Mouse (Mus musculus) CH12.LX (cell line): ENCODE measurements around the gene Frmd4a. TPM values are rescaled to one million over a fixed set of nuclear protein-coding genes. Genes with fewer than 3 reads are reported as not detected.

Experiments used
- DNase-seq: peaks from one replicate; pipeline ENCODE4 v3.0.0-alpha.2; 2013; ENCODE audit errors: extremely low read depth
- H3K27ac ChIP-seq: 2 replicates; pipeline ENCODE4 v1.5.1; 2012; ENCODE audit warnings: low read depth, mild to moderate bottlenecking, control low read depth, moderate library complexity; ENCODE audit not compliant: insufficient read depth
- H3K27me3 ChIP-seq: replicated peaks from 2 replicates; pipeline ENCODE3; 2012; ENCODE audit warnings: inconsistent platforms
- H3K36me3 ChIP-seq, 2 experiments: replicated peaks in 1 of 2; 2 replicates each; pipeline versions ENCODE3 to v1.6.1; 2012; ENCODE audit warnings: inconsistent platforms in 1 of 2, low read length in 1 of 2, mild to moderate bottlenecking in 1 of 2, mixed read lengths in 1 of 2, moderate library complexity in 1 of 2; ENCODE audit not compliant: control insufficient read depth in 1 of 2, insufficient read depth in 1 of 2
- H3K4me1 ChIP-seq, 2 experiments: 2 replicates each; pipeline ENCODE4 v1.6.1; 2012; ENCODE audit warnings: inconsistent platforms in 1 of 2, moderate library complexity in 1 of 2; ENCODE audit not compliant: insufficient read depth in 2 of 2, control insufficient read depth in 1 of 2
- H3K4me2 ChIP-seq: 2 replicates; pipeline ENCODE4 v1.6.1; 2012; ENCODE audit warnings: low read depth, mild to moderate bottlenecking, control low read depth; ENCODE audit not compliant: poor library complexity, insufficient read depth, severe bottlenecking
- H3K4me3 ChIP-seq, 3 experiments: fragments of 150-350 bp in 1 of 3; sonication (generic) in 1 of 3; replicated peaks in 1 of 3; 2 replicates each; pipeline versions ENCODE3 to v1.5.1; 2011 to 2012; ENCODE audit warnings: low read depth in 2 of 3, low read length in 2 of 3, mild to moderate bottlenecking in 2 of 3, moderate library complexity in 2 of 3, control low read depth in 1 of 3, improper control_type of control experiment in 1 of 3, inconsistent platforms in 1 of 3, mixed read lengths in 1 of 3; ENCODE audit not compliant: poor library complexity in 1 of 3
- H3K79me2 ChIP-seq: replicated peaks from 2 replicates; pipeline ENCODE4 v1.6.1; 2012; ENCODE audit warnings: mild to moderate bottlenecking, moderate library complexity; ENCODE audit not compliant: control insufficient read depth, poor library complexity, insufficient read depth, severe bottlenecking; ENCODE audit errors: extremely low read depth
- H3K9ac ChIP-seq: 2 replicates; pipeline ENCODE4 v1.6.1; 2012; ENCODE audit warnings: low read depth, mild to moderate bottlenecking, control low read depth, moderate library complexity; ENCODE audit not compliant: insufficient read depth
- H3K9me3 ChIP-seq: replicated peaks from 2 replicates; pipeline ENCODE3; 2012; ENCODE audit warnings: low read length, inconsistent platforms, mixed read lengths
- BHLHE40 ChIP-seq: IDR thresholded peaks from 2 replicates; pipeline ENCODE4 v1.6.1; 2011; ENCODE audit warnings: mild to moderate bottlenecking, low read depth, low read length, improper control_type of control experiment
- CHD2 ChIP-seq: IDR thresholded peaks from 2 replicates; pipeline ENCODE4 v1.6.1; 2011; ENCODE audit warnings: low read length, improper control_type of control experiment
- CTCF ChIP-seq, 2 experiments: IDR thresholded peaks in 1 of 2; conservative IDR thresholded peaks in 1 of 2; 2 replicates each; pipeline ENCODE4 v1.5.1; 2011 to 2012; ENCODE audit warnings: low read depth in 2 of 2, low read length in 2 of 2, improper control_type of control experiment in 1 of 2, inconsistent platforms in 1 of 2, mild to moderate bottlenecking in 1 of 2, moderate library complexity in 1 of 2
- ELF1 ChIP-seq: IDR thresholded peaks from 2 replicates; pipeline ENCODE4 v1.6.1; 2014; ENCODE audit warnings: low read depth, mild to moderate bottlenecking, inconsistent platforms, low read length, improper control_type of control experiment
- ETS1 ChIP-seq: conservative IDR thresholded peaks from 2 replicates; pipeline ENCODE4 v1.6.1; 2012; ENCODE audit warnings: low read depth, mild to moderate bottlenecking, inconsistent platforms, low read length, improper control_type of control experiment, moderate library complexity
- IRF4 ChIP-seq: IDR thresholded peaks from 2 replicates; pipeline ENCODE4 v1.6.1; 2014; ENCODE audit warnings: low read depth, mild to moderate bottlenecking, inconsistent platforms, low read length, improper control_type of control experiment
- JUN ChIP-seq: IDR thresholded peaks from 2 replicates; pipeline ENCODE4 v1.6.1; 2011; ENCODE audit warnings: low read depth, mild to moderate bottlenecking, low read length, improper control_type of control experiment, moderate library complexity; ENCODE audit not compliant: insufficient read depth
- MAX ChIP-seq: IDR thresholded peaks from 2 replicates; pipeline ENCODE4 v1.6.1; 2011; ENCODE audit warnings: low read length, improper control_type of control experiment
- MAZ ChIP-seq: IDR thresholded peaks from 2 replicates; pipeline ENCODE4 v1.6.1; 2012; ENCODE audit warnings: low read depth, mild to moderate bottlenecking, inconsistent platforms, low read length, improper control_type of control experiment, moderate library complexity
- NELFE ChIP-seq: IDR thresholded peaks from 2 replicates; pipeline ENCODE4 v1.6.1; 2011; ENCODE audit warnings: low read depth, low read length, improper control_type of control experiment
- NRF1 ChIP-seq: IDR thresholded peaks from 2 replicates; pipeline ENCODE4 v1.6.1; 2014; ENCODE audit warnings: low read depth, mild to moderate bottlenecking, inconsistent platforms, low read length, improper control_type of control experiment, moderate library complexity
- PAX5 ChIP-seq: IDR thresholded peaks from 2 replicates; pipeline ENCODE4 v1.6.1; 2012; ENCODE audit warnings: low read length, inconsistent platforms, mixed read lengths
- POLR2A ChIP-seq: IDR thresholded peaks from 2 replicates; pipeline ENCODE4 v1.6.1; 2011; ENCODE audit warnings: low read depth, mild to moderate bottlenecking, improper control_type of control experiment, low read length
- RAD21 ChIP-seq: IDR thresholded peaks from 2 replicates; pipeline ENCODE4 v1.6.1; 2011; ENCODE audit warnings: low read depth, mild to moderate bottlenecking, low read length, improper control_type of control experiment, moderate library complexity
- SIN3A ChIP-seq: IDR thresholded peaks from 2 replicates; pipeline ENCODE4 v1.6.1; 2012; ENCODE audit warnings: low read length, improper control_type of control experiment, inconsistent platforms
- TCF12 ChIP-seq: IDR thresholded peaks from 2 replicates; pipeline ENCODE4 v1.6.1; 2014; ENCODE audit warnings: low read depth, mild to moderate bottlenecking, inconsistent platforms, low read length, improper control_type of control experiment
- UBTF ChIP-seq: IDR thresholded peaks from 2 replicates; pipeline ENCODE4 v1.6.1; 2012; ENCODE audit warnings: low read depth, mild to moderate bottlenecking, inconsistent platforms, low read length, improper control_type of control experiment, moderate library complexity
- dilution Hi-C: fragments of 300-500 bp; cut with MboI; formaldehyde crosslinking; loops from 2 replicates; pipeline ENCODE4 v1.14.3; 2020; ENCODE audit warnings: low sequenced_read_pairs; ENCODE audit not compliant: extremely low pct_unique_long_range_greater_than_20kb, extremely low pct_ligation_motif_present
- in situ Hi-C: fragments of 300-500 bp; cut with MboI; formaldehyde crosslinking; loops from 3 replicates; pipeline ENCODE4 v1.14.3; 2019; ENCODE audit warnings: low sequenced_read_pairs, low pct_ligation_motif_present, low pct_unique_long_range_greater_than_20kb, mixed read lengths
- polyA plus RNA-seq: library from polyadenylated mRNA; unstranded; fragments of >175 nt; gene quantifications from 2 replicates; pipeline ENCODE4 v1.2.1, GENCODE M21; 2012; ENCODE audit warnings: low read depth; ENCODE audit not compliant: insufficient read length
- total RNA-seq, 2 experiments: library from RNA; depleted of rRNA; stranded (reverse); fragments of 300-350 nt in 1 of 2; fragments of >200 nt in 1 of 2; gene quantifications; 2 replicates each; pipeline ENCODE4 v1.2.3; 2012 to 2014

Gene Frmd4a
- total and polyA plus RNA-seq, 3 experiments, result 0.13 to 2.0 (median 0.32) TPM

GRCm38 (mm10) chr2:4339128-4339527 is 321.6 kb downstream of the Frmd4a start:
- no peak for DNase-seq
- dilution Hi-C loops (no loop called here), in situ Hi-C loops (loop anchor here (10.0 kb wide), 1 partner anchor 136 kb away; no protein-coding TSS in a partner anchor)
- Histone ChIP-seq H3K27ac (no peak overlapping the region), H3K4me3 (no peak overlapping the region), H3K79me2 (no peaks in the 10 kb centered on the region), H3K36me3 (no peaks in the 10 kb centered on the region), H3K9ac (no peak overlapping the region), H3K4me2 (no peak overlapping the region), H3K9me3 (no peaks in the 10 kb centered on the region), H3K27me3 (no peaks in the 10 kb centered on the region), H3K4me1 (no peaks in the 10 kb centered on the region)
- TF ChIP-seq CHD2, result no peak
- no peak for TF ChIP-seq MAX
- no peak for TF ChIP-seq NRF1
- no peak for TF ChIP-seq ELF1
- no peak for TF ChIP-seq MAZ

GRCm38 (mm10) chr2:4339530-4340218 is 322.2 kb downstream of the Frmd4a start:
- in situ Hi-C loops (loop anchor here (10.0 kb wide), 1 partner anchor 135 kb away; no protein-coding TSS in a partner anchor), dilution Hi-C loops (no loop called here)
- Histone ChIP-seq H3K9ac (no peak overlapping the region), H3K4me3 (no peak overlapping the region), H3K27me3 (no peaks in the 10 kb centered on the region), H3K9me3 (no peaks in the 10 kb centered on the region), H3K27ac (no peak overlapping the region), H3K4me2 (no peak overlapping the region), H3K36me3 (no peaks in the 10 kb centered on the region), H3K4me1 (no peaks in the 10 kb centered on the region), H3K79me2 (no peaks in the 10 kb centered on the region)
- no peak for DNase-seq
- TF ChIP-seq JUN (no peak), NELFE (no peak), BHLHE40 (no peak), PAX5 (no peak), ETS1 (no peak), POLR2A (no peak), CHD2 (no peak), CTCF (conservative IDR thresholded peaks at IDR 0.05 in 1 of 2, IDR thresholded peaks at IDR 0.05 in 1 of 2; ENCODE audit: low read depth in 2 of 2, low read length in 2 of 2) (no peak), RAD21 (no peak), IRF4 (no peak), TCF12 (no peak), SIN3A (no peak), MAZ (no peak), UBTF (no peak)
